Mouse (Mus musculus): ENCODE results near the gene Kcnq2.

- TF ChIP-seq EP300 (IDR thresholded peaks at IDR 0.05; ENCODE audit: low read depth) (no peak), CTCF (IDR thresholded peaks at IDR 0.05; ENCODE audit: low read depth) (no peak)
Measured at GRCm38 (mm10) chr2:181090123-181090522, 45.0 kb downstream of the Kcnq2 start.

All from heart, postnatal 0 days (tissue).